Mouse (Mus musculus): ENCODE results near the gene Usp45. TPM values are rescaled to one million over a fixed set of nuclear protein-coding genes. Genes with fewer than 3 reads are reported as not detected.
A peak's percentile ranks its signal among the peaks of the same experiment; 100 is the strongest.

Usp45 gene
- polyA plus RNA-seq, 1 experiment = 19.8 TPM

DNA sequence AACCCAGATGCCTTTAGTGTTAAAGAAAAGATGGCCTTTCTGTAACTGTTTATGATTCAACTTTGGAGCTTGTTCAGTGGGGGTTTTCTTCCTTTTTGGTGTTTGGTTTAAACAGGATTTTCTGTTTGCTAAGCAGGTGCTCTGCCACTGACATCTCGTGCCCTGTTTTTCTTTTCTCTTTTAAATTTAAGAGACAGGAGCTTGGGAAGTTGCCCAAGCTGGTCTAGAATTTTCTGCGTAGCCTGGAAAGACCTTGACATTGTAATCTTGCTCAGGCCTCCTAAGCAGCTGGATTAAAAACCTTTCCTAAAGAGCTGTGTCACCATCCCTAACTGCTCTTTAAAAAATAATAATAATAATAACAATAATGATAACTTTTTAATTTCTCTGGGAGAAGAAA, 59.7 kb downstream of the Usp45 start:
- H3K4me1 ChIP-seq (ENCODE audit: control insufficient read depth, insufficient read depth, low read length) = no peaks in the 10 kb centered on the region
- no peak overlapping the region for H3K4me3 ChIP-seq (ENCODE audit: insufficient read depth, low read length)
- no peak for TF ChIP-seq POLR2A (IDR thresholded peaks at IDR 0.05; ENCODE audit: extremely low read depth, insufficient read depth, low read length)
- TF ChIP-seq CTCF (IDR thresholded peaks at IDR 0.05; ENCODE audit: extremely low read depth, insufficient read depth, low read length) = no peak
- H3K27ac ChIP-seq (ENCODE audit: insufficient read depth, low read length) = no peak overlapping the region

DNA sequence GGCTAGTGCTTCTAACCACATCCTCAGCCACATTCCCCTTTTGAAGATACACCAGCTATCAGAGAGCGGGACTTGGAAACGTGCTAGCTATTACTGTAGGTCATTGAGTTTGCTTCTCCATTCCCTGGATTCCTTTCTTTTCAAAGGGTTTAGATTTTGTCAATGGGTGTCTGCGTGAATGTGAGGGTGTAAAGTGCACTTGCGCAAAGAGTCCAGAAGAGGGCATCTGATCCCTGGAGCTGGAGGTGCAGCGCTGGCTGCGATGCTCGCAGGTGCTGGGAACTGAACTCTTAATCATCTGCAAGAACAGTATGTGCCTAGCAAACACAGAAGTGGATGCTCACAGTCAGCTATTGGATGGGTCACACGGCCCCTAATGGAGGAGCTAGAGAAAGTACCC, 65.9 kb downstream of the Usp45 start:
- no peak overlapping the region for H3K4me3 ChIP-seq (ENCODE audit: insufficient read depth, low read length)
- no peaks in the 10 kb centered on the region for H3K4me1 ChIP-seq (ENCODE audit: control insufficient read depth, insufficient read depth, low read length)
- no peak overlapping the region for H3K27ac ChIP-seq (ENCODE audit: insufficient read depth, low read length)
- TF ChIP-seq POLR2A (IDR thresholded peaks at IDR 0.05; ENCODE audit: extremely low read depth, insufficient read depth, low read length) (no peak), CTCF (IDR thresholded peaks at IDR 0.05; ENCODE audit: extremely low read depth, insufficient read depth, low read length) (no peak)

DNA sequence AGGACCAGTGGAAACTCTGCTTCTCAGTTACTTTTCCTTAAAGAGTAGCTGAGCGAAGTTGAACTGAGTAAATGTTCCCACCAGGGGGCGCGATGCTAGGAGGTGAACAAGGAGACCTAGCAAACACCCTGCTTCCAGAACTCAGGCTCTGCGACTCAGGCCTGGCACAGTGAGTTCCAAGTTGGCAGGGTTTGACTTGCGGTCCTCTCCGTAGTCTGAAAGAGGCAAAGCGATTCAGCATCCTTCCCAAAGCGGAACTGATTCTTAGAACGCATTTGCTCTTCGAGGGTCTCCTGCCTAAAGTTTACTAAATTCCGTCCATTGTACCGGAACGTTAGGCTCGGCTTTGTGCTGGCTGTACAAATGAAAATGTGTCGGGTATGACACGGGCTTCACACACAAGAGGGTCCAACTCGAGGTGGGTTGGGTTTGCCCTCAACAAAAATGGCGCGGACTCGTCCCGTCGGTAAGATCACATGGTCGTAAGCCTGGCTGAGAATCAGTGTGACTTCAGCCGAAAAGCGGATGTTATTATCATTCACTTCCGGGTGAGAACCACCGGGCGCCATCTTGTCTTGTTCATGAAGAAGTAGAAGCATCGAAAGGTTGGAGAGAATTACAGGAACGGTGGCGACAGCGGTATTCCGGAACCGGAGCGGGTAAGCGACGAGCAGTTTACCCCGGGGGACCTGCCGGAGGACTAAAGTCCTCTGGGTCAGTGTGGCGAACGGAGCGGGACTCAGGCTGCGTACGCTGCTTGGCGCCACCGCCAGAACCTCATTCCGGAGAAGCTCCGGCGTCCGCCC, 80.7 kb downstream of the Usp45 start, which contains the start of gene Pnisr:
Gene Pnisr (plus strand): TSS at position 103 of the 806 bp plus-strand sequence.
- Histone ChIP-seq H3K4me1 (ENCODE audit: control insufficient read depth, insufficient read depth, low read length) (peaks cover 4% of the 10 kb centered on the region), H3K27ac (ENCODE audit: insufficient read depth, low read length) (peak within 1 kb of the TSS; percentile 94), H3K4me3 (ENCODE audit: insufficient read depth, low read length) (peak within 1 kb of the TSS; percentile 52)
- TF ChIP-seq CTCF (IDR thresholded peaks at IDR 0.05; ENCODE audit: extremely low read depth, insufficient read depth, low read length) = peak; percentile 83
- TF ChIP-seq POLR2A (IDR thresholded peaks at IDR 0.05; ENCODE audit: extremely low read depth, insufficient read depth, low read length) = peak; percentile 41; the same call in 1 of the 2 replicates

DNA sequence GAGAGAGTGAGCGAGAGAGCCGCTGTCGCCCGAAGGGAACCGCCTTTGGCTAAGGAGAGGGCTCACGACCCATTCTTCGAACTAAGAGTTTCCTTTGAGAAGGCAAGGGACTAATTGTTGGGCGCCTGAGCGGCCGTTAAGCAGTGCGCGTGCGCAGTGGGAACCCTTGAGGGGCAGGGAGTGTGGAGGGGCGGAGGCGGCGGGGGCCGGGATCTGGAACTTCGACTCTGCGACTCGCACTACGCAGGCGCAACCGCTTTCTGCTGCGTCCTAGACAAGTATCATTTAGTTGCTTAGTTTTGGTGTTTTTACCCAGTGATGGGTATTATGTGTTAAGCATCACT, 81.3 kb downstream of the Usp45 start:
- peaks cover 4% of the 10 kb centered on the region for H3K4me1 ChIP-seq (ENCODE audit: control insufficient read depth, insufficient read depth, low read length)
- TF ChIP-seq CTCF (IDR thresholded peaks at IDR 0.05; ENCODE audit: extremely low read depth, insufficient read depth, low read length) = no peak
- TF ChIP-seq POLR2A (IDR thresholded peaks at IDR 0.05; ENCODE audit: extremely low read depth, insufficient read depth, low read length) = peak; percentile 51; the same call in 1 of the 2 replicates
- H3K27ac ChIP-seq (ENCODE audit: insufficient read depth, low read length) = peak overlapping the region; percentile 94
- peak overlapping the region; percentile 52 for H3K4me3 ChIP-seq (ENCODE audit: insufficient read depth, low read length)

DNA sequence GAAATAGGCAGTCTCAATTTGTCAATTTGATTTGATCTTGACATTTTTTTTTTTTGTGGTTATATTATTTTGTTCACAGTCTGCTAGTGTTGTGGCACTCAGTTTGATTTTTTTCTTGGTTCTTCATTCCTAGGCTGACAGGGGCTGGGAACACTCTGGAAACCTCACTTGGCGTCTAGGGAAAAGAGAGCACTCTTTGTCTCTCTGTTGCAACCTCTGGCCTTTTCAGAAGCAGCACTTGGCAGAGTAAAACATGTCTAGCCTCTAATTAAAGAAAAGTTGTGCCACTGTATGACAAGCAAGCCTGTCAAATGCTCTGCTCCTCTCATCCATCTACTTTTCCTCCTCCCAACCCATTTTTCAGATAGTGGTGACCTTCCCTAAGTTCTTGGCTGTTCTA, 90.5 kb downstream of the Usp45 start:
- Histone ChIP-seq H3K4me3 (ENCODE audit: insufficient read depth, low read length) (no peak overlapping the region), H3K27ac (ENCODE audit: insufficient read depth, low read length) (no peak overlapping the region), H3K4me1 (ENCODE audit: control insufficient read depth, insufficient read depth, low read length) (no peaks in the 10 kb centered on the region; the same call in 1 of the 2 replicates)
- TF ChIP-seq POLR2A (IDR thresholded peaks at IDR 0.05; ENCODE audit: extremely low read depth, insufficient read depth, low read length) (no peak), CTCF (IDR thresholded peaks at IDR 0.05; ENCODE audit: extremely low read depth, insufficient read depth, low read length) (no peak)

DNA sequence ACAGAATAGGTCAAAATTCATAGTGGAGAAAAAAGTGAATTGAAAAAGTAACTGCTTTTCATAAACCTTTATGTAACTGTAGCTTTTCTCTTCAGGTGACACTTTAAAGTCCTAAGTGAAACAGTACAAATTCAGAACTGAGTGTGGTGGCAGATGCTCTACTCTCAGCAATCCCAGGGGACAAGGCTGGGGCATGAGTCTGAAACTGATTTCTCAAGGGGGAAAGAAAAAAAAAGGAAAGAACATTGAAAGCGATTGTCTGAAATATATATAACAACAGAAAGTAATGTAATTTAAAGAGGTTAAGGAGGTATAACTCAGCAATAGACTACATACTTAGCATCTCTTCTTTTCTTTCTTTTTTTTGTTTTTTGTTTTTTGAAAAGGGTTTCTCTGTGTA, 98.3 kb downstream of the Usp45 start:
- Histone ChIP-seq H3K4me1 (ENCODE audit: control insufficient read depth, insufficient read depth, low read length) (no peaks in the 10 kb centered on the region), H3K27ac (ENCODE audit: insufficient read depth, low read length) (no peak overlapping the region), H3K4me3 (ENCODE audit: insufficient read depth, low read length) (no peak overlapping the region)
- TF ChIP-seq POLR2A (IDR thresholded peaks at IDR 0.05; ENCODE audit: extremely low read depth, insufficient read depth, low read length) (no peak), CTCF (IDR thresholded peaks at IDR 0.05; ENCODE audit: extremely low read depth, insufficient read depth, low read length) (no peak)

DNA sequence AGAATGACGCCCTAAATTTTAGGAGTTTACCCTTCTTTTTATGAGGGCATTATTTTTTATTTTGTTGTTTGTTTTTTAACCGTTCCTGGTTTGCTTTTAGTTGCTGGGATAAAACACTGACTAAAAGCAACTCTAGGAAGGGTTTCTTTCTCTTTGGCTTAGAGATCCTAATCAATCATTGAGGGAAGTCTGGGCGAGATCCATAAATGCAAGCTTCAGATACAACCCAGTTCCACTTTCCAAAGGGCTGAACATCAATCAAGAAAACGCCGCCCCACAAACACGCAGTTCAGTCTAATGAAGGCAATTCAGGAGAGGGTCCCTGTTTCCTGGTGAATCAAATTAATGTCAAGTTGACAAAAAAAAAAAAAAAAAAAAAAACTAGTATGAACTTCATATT, 111.8 kb downstream of the Usp45 start:
- TF ChIP-seq CTCF (IDR thresholded peaks at IDR 0.05; ENCODE audit: extremely low read depth, insufficient read depth, low read length) (no peak), POLR2A (IDR thresholded peaks at IDR 0.05; ENCODE audit: extremely low read depth, insufficient read depth, low read length) (no peak)

DNA sequence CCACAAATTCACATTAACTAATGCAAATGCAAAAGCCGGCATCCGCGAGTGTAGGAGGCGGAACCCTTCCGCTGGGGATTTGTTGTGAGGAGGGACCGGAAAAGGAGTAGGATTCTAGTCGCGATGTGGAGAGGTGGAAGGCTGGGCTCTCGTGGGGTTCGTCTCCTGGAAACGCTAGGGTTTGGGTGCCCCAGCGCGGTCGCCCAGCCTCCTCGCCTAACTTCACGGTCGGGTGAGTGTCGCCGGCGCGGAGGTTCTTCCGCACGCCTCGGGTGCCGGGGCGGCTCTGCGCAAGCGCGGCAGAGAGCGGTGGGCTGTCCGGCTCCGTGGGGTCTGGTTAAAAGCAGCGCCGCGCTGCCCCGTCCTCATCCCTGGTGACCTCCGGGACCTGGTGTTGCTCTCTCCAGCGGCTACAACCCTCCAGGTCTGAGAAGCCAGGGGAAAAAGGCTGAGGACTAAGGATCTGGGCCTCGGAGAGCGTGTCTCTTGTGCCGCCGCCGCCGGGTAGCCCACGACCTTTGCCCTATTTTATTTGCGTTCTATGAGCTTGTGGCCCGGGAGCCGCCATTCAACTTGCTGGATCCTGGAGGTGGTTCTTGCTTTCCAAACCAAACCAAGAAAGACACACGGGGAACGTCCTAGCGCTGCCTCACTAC, 112.7 kb downstream of the Usp45 start, which contains the start of gene Coq3:
Gene Coq3 (plus strand): TSS at position 109 of the 656 bp plus-strand sequence.
- no peaks in the 10 kb centered on the region for H3K4me1 ChIP-seq (ENCODE audit: control insufficient read depth, insufficient read depth, low read length)
- no peak for TF ChIP-seq CTCF (IDR thresholded peaks at IDR 0.05; ENCODE audit: extremely low read depth, insufficient read depth, low read length)
- TF ChIP-seq POLR2A (IDR thresholded peaks at IDR 0.05; ENCODE audit: extremely low read depth, insufficient read depth, low read length) = peak; percentile 73; the same call in 1 of the 2 replicates
- H3K27ac ChIP-seq (ENCODE audit: insufficient read depth, low read length) = peak within 1 kb of the TSS; percentile 82
- peak within 1 kb of the TSS; percentile 77 for H3K4me3 ChIP-seq (ENCODE audit: insufficient read depth, low read length)

More for the DNA sequence above, 111.8 kb downstream of the Usp45 start:
- Histone ChIP-seq H3K4me1 (ENCODE audit: control insufficient read depth, insufficient read depth, low read length) (no peaks in the 10 kb centered on the region), H3K4me3 (ENCODE audit: insufficient read depth, low read length) (no peak overlapping the region; the same call in 1 of the 2 replicates), H3K27ac (ENCODE audit: insufficient read depth, low read length) (no peak overlapping the region)

DNA sequence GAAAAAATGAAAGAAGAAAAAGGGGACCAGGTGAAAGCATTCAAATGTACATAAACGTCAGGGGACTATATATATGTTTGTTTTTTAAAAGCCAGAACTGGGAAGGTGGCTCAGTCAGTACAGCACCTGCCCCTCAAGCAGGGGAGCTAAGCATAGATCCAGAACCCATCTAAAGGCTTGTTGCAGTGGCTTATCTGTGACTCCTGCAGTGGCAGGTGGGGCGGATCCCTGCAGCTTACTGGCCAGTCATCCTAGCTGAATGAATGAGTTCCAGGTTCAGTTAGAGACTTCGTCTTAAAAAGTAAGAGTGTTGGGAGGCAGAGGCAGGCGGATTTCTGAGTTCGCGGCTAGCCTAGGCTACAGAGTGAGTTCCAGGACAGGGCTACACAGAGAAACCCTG, 115.8 kb downstream of the Usp45 start:
- no peak overlapping the region for H3K4me3 ChIP-seq (ENCODE audit: insufficient read depth, low read length)
- TF ChIP-seq CTCF (IDR thresholded peaks at IDR 0.05; ENCODE audit: extremely low read depth, insufficient read depth, low read length) = no peak
- TF ChIP-seq POLR2A (IDR thresholded peaks at IDR 0.05; ENCODE audit: extremely low read depth, insufficient read depth, low read length) = no peak
- no peaks in the 10 kb centered on the region for H3K4me1 ChIP-seq (ENCODE audit: control insufficient read depth, insufficient read depth, low read length)
- no peak overlapping the region for H3K27ac ChIP-seq (ENCODE audit: insufficient read depth, low read length)
